Mouse (Mus musculus) activated CD4-positive, CD25-positive, alpha-beta regulatory T cell (primary cell): Measurements from ENCODE around the gene Dkkl1. TPM values are rescaled to one million over a fixed set of nuclear protein-coding genes. Genes with fewer than 3 reads are reported as not detected.

Source experiments
- polyA plus RNA-seq, 2 experiments: library from polyadenylated mRNA; unstranded; fragments of 100-300 nt; shearing (Covaris generic); gene quantifications; one replicate each; pipeline ENCODE4 v1.2.1; 2017

Gene Dkkl1
- polyA plus RNA-seq: 10 to 100 TPM in 1 of 2 experiments, 1 to 10 TPM in 1; 9.8 to 26.8 TPM

DNA sequence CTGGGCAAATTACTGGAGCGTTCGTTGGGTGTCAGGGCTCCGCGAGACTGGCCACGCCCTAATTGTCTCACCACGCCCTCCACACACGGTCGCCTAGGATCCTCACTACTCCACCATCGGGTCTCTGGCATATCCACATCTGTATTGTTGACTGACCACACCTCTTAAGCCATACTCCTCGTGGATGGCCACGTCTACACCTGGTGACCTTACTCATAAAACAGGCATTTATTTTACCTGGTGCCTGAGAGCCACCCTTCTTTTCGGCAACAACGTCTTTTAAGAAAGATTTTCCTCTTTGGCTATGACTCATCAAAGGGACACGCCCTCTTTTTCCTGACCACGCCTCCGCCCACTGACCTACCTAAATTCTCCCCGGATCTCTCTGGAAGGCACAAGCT is at the start of gene Dkkl1:
TSS of gene Dkkl1 (minus strand) at position 297 of the 401 bp plus-strand sequence.

DNA sequence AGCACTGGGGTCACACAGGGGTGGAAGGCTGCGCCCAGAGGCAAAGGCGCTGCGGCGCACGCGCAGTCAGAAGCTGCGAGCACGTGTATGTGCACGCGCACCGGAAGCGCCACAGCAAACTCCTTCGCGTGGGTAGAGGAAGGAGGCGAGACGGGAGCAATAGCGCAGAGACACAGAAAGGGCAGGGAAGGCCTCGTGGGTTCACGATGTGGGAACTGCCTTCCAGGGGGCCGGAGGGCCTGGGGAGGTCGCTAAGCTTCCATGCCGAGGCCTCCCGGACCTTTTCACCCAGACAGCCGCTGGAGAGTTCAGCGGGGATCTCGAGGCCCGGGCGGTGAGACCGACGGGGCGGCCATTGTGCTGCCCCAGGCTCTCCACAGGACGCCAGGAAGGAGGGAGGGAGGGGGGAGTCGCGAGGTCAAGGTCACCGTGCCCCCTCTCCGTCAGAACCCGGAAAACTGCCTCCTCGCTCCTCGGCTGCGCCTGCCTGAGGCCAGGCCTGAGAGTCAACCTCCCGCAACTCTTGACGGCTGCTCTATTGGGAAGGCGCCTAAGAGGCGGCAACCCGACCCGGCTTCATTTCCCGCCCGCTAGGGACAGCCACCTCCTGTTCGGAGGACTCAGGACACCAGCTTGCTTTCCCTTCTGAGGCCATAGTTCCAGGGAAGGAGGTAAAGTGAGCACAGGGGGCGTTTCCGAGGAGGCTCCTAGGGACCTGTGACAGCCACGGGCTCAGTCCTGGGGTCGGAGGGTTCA is 28.9 kb upstream of the Dkkl1 start, which contains the start of gene Slc6a16:
TSS of gene Slc6a16 (plus strand) at position 453 of the 756 bp plus-strand sequence.

DNA sequence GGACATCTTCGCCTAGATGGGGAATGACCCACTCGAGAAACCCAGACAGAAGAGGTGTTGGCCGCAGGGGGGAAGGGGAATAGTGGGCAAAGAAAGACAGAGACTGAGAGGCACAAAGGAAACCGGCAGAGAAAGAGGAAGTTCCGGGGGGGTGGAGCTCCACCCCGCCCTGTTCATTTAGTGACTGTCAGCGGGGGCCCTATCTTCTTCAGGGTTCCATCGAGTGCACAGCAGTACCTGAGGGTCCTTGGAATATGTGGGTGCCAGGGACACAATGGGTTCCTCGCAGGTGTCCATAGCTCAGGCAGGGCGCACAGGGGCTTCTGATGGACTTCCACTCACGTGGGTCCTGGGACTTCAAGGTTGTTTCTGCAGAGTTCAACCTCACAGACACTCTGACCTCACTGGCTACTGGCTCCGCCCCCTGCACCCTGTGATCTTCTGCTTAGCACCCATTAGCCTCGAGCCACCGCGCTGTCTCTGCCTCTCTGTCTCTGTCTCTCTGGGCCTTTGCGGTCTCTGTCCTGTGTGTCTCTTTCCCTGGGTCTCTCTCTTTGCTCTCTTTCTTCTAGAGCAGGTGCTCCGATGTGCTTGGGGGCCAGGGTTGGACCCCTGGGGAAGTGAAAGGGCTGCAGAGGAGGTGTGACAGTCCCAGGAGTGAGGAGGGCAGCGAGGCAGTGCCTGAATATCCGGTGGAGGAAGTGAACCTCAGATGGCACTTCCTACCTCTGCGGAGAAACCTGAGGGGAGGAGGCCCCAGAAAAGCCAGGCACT is 27.0 kb upstream of the Dkkl1 start, which contains the start of gene Cd37:
TSS of gene Cd37 (minus strand) at position 393 of the 774 bp plus-strand sequence.

DNA sequence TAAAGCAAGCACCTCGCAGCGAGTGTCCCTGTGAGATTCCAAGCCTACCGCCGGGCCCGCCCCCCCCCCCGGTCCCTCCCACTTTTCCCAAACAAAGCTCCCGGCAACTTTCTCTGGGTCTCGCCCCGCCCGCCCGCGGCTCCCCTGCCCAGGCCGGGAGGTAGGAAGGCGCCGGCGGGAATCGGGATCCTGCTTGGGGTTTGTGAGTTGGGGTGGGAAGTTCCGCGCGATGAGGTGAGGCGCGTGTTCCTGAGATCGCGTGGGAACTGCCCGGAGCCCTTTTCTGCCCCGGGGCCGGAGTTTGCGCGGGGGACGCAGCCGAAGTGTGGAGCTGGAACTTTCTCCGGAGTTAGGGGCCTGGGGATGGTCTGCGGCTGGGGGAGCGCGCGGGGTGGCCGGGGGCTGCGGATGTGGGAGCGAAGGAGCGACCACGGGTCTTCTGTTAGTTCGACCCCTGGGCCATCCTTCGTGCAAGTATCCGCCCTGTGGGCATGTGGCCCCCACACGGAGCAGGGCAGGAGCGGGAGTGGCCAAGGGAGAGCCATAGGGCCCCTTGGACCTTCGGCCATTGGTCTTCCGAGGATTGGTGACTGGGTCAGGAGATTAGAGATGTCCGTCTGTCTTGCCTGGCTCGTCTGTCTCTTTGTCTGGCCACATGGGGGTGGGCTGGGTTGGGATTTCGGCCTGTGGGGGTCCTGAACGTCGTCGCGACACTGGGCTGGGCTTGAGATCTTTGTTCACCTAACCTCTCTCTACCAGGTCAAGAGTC is 3.9 kb upstream of the Dkkl1 start, which contains the start of gene Tead2:
TSS of gene Tead2 (plus strand) at position 81 of the 769 bp plus-strand sequence.

DNA sequence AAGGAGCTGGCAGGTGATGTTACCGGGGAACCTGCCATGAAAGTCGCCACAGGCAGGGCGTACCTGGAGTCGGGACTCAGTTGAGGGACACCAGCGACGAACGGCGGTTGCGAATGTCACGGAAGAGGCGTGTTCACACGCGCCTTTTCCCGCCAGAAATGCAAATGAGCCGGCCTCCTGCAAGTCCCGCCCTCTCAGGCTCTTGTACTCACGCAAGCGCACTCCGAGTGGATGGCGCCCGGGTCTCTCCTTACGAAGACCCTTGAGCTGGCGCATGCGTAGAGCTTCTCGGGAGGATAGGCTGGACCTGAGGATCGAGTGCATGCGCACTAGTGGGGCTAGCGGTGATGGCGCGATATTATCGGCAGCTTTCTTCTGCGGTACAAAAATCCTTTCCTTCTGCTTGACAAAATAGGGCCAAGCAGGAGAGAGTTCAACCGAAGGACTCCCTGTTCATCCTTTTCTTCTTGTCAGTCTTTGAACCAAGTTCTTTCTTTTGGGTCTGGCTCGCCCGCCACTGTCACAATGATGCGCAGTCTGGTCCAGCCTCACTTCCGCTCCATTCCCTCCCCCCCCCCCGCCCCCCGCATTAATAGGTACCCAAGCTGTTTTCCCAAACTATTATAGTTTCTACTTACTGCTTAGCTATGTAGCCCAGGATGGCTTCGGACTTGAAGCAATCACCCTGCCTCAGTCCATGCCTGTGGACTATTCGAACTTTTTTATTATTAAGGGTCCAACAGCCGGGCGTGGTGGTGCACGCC is 7.4 kb downstream of the Dkkl1 start, which contains the start of gene Ccdc155:
TSS of gene Ccdc155 (minus strand) at position 513 of the 764 bp plus-strand sequence.

DNA sequence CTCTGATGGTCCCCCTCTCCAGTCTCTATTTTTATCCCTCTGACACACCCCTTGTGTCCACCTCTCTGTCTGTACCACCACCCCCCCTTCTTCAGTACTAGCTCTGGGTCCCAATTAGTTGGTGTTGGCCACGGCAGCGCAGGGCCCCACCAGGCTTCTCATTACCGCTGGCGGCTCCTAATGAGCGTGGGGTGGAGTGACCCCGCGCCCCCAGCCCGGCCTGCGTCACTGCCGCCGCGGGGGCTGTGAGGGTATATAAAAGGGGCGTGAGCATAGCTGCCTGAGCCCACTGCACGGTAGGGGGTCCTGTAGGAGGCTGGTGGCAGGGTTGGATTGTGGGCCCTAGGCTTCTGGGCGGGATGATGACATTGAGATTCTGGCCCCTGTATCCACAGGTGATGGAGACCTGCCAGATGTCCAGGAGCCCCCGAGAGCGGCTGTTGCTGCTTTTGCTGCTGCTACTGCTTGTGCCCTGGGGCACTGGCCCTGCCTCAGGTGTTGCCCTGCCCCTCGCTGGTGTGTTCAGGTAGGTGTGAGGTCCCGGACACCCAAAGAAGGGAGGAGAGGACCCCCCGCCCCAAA is 31.0 kb downstream of the Dkkl1 start, which contains the start of gene Pth2:
TSS of gene Pth2 (plus strand) at position 100 of the 582 bp plus-strand sequence.

DNA sequence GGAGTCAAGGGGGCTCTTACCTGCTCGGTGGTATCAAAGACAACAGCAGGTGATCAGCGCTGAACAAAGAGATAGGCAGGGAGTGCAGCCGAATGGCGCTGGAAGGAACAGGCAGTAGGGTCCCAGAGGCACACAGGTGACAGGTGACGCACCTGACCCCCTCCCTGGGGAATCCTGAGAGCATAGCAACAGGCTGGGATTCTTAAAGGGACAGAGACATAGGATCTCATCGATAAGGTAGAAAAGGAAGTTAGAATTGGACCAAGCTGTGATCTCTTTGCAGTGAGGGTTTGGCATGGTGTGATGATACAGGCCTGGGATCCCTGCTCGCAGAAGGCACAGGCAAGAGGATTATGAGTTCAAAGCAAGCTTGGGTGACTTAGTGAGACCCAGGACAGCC is 32.5 kb downstream of the Dkkl1 start, which contains the start of gene Gfy:
TSS of gene Gfy (minus strand) at position 101 of the 400 bp plus-strand sequence.

DNA sequence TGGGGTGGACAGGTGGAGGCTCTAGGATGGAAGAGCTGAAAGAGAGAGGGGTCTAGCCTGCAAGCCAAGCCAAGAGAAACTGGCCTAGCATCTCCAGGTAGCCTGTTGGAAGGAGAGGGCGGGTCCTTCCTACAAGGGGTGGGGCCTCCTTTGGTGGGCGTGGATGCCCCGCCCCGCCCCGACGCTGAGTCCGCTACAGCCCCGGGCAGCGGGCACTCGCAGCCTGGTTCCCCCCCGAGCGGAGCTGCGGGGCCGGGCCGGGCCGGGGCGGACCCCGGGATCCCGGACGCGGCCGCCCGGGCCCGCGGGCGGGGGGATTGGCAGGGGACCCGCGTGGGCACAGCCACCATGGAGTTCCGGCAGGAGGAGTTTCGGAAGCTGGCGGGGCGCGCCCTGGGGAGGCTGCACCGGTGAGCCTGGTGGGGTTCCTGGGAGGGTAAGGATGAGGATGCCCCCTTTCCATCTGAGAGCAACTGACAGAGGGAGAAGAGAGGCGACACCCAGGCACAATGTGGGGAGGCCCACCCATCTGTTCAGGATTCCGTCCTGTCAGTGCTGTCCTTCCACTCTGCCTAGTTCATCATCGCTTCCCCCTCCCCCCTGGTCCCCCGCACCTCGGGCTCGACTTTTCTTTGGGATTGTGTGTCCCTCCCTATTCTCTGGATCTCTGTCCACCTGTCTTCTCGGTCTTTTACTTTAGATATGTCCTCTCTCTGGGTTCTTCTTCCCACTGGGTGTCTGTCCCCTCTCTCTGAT is 48.0 kb downstream of the Dkkl1 start, which contains the start of gene Slc17a7:
TSS of gene Slc17a7 (plus strand) at position 215 of the 756 bp plus-strand sequence.

Other genes with a start within 250 kb of the Dkkl1 start
- under 1 TPM; 0.28 to 0.44 TPM for gene Cpt1c, start 237.3 kb downstream of the Dkkl1 start, polyA plus RNA-seq
- gene Prmt1, start 225.6 kb downstream of the Dkkl1 start, polyA plus RNA-seq: 100 to 1,000 TPM; 138 to 219 TPM
- 100 to 1,000 TPM; 173 to 194 TPM for gene Irf3, start 214.5 kb downstream of the Dkkl1 start, polyA plus RNA-seq
- 10 to 100 TPM; 24.3 to 26.9 TPM for gene Bcl2l12, start 213.4 kb downstream of the Dkkl1 start, polyA plus RNA-seq
- gene Scaf1, start 195.8 kb downstream of the Dkkl1 start, polyA plus RNA-seq: 10 to 100 TPM; 30.1 to 38.3 TPM
- 10 to 100 TPM; 21.5 to 34.7 TPM for gene Rras, start 194.2 kb downstream of the Dkkl1 start, polyA plus RNA-seq
- 1 to 10 TPM; 3.3 to 6.1 TPM for gene Prr12, start 159.3 kb downstream of the Dkkl1 start, polyA plus RNA-seq
- 100 to 1,000 TPM; 130 to 137 TPM for gene Nosip, start 149.7 kb downstream of the Dkkl1 start, polyA plus RNA-seq
- gene Prrg2, start 149.5 kb downstream of the Dkkl1 start, polyA plus RNA-seq: 1 to 10 TPM; 1.9 to 2.7 TPM
- gene Rcn3, start 119.9 kb downstream of the Dkkl1 start, polyA plus RNA-seq: 10 to 100 TPM in 1 of 2 experiments, 1 to 10 TPM in 1; 5.2 to 16.8 TPM
- gene Fcgrt, start 108.3 kb downstream of the Dkkl1 start, polyA plus RNA-seq: 10 to 100 TPM in 1 of 2 experiments, 1 to 10 TPM in 1; 1.6 to 18.5 TPM
- gene Rps11, start 87.7 kb downstream of the Dkkl1 start, polyA plus RNA-seq: 1,000 to 10,000 TPM; 2,309 to 3,648 TPM
- 1,000 to 10,000 TPM; 2,307 to 3,859 TPM for gene Rpl13a, start 83.4 kb downstream of the Dkkl1 start, polyA plus RNA-seq
- gene Gm45713, start 75.9 kb downstream of the Dkkl1 start, polyA plus RNA-seq: not detected
- gene Flt3l, start 75.7 kb downstream of the Dkkl1 start, polyA plus RNA-seq: 100 to 1,000 TPM; 263 to 410 TPM
- gene Pih1d1, start 57.8 kb downstream of the Dkkl1 start, polyA plus RNA-seq: 10 to 100 TPM; 57.0 to 66.8 TPM
- gene Aldh16a1, start 57.6 kb downstream of the Dkkl1 start, polyA plus RNA-seq: 10 to 100 TPM; 41.4 to 60.4 TPM
- under 1 TPM; 0.45 to 0.72 TPM for gene Slc17a7, start 48.2 kb downstream of the Dkkl1 start, polyA plus RNA-seq
- gene Gfy, start 32.6 kb downstream of the Dkkl1 start, polyA plus RNA-seq: not detected
- not detected for gene Pth2, start 31.2 kb downstream of the Dkkl1 start, polyA plus RNA-seq
- gene Ccdc155, start 7.3 kb downstream of the Dkkl1 start, polyA plus RNA-seq: under 1 TPM; 0.07 to 0.10 TPM
- 1 to 10 TPM; 2.6 to 4.0 TPM for gene Tead2, start 3.6 kb upstream of the Dkkl1 start, polyA plus RNA-seq
- 100 to 1,000 TPM; 461 to 714 TPM for gene Cd37, start 27.0 kb upstream of the Dkkl1 start, polyA plus RNA-seq
- gene Slc6a16, start 28.9 kb upstream of the Dkkl1 start, polyA plus RNA-seq: under 1 TPM in 1 of 2 experiments, not detected in 1; 0.20 TPM
- under 1 TPM in 1 of 2 experiments, not detected in 1; 0.28 TPM for gene Slc6a21, start 65.4 kb upstream of the Dkkl1 start, polyA plus RNA-seq
- gene Trpm4, start 121.6 kb upstream of the Dkkl1 start, polyA plus RNA-seq: 10 to 100 TPM; 12.2 to 16.1 TPM
- not detected for gene Hrc, start 123.1 kb upstream of the Dkkl1 start, polyA plus RNA-seq
- gene Ppfia3, start 154.9 kb upstream of the Dkkl1 start, polyA plus RNA-seq: under 1 TPM; 0.12 to 0.16 TPM
- under 1 TPM in 1 of 2 experiments, not detected in 1; 0.35 TPM for gene Lin7b, start 158.4 kb upstream of the Dkkl1 start, polyA plus RNA-seq
- gene Snrnp70, start 183.6 kb upstream of the Dkkl1 start, polyA plus RNA-seq: 100 to 1,000 TPM; 204 to 218 TPM
- gene Kcna7, start 193.5 kb upstream of the Dkkl1 start, polyA plus RNA-seq: not detected
- gene Ntf5, start 201.5 kb upstream of the Dkkl1 start, polyA plus RNA-seq: 1 to 10 TPM; 1.2 to 1.4 TPM
- gene Lhb, start 208.7 kb upstream of the Dkkl1 start, polyA plus RNA-seq: not detected
- gene Gys1, start 222.7 kb upstream of the Dkkl1 start, polyA plus RNA-seq: 10 to 100 TPM in 1 of 2 experiments, 1 to 10 TPM in 1; 6.3 to 11.1 TPM
- gene Ruvbl2, start 225.9 kb upstream of the Dkkl1 start, polyA plus RNA-seq: 10 to 100 TPM; 52.7 to 55.4 TPM
- 1,000 to 10,000 TPM; 1,818 to 2,133 TPM for gene Ftl1, start 247.7 kb upstream of the Dkkl1 start, polyA plus RNA-seq